Mouse (Mus musculus) layer of hippocampus, adult 8-10 months (tissue): ENCODE results near the gene Cmtm1. TPM values are rescaled to one million over a fixed set of nuclear protein-coding genes. Genes with fewer than 3 reads are reported as not detected.

ENCODE experiments used
- DNase-seq, 2 experiments: peaks; one replicate each; pipeline ENCODE4 v3.0.0; 2022; ENCODE audit warnings: low spot score in 2 of 2
- total RNA-seq, 4 experiments: library from RNA; stranded (reverse); gene quantifications; 2 replicates each; pipeline ENCODE4 v1.2.4; 2022

Cmtm1 gene
- total RNA-seq, 4 experiments from 2014 or later, result not detected

DNA sequence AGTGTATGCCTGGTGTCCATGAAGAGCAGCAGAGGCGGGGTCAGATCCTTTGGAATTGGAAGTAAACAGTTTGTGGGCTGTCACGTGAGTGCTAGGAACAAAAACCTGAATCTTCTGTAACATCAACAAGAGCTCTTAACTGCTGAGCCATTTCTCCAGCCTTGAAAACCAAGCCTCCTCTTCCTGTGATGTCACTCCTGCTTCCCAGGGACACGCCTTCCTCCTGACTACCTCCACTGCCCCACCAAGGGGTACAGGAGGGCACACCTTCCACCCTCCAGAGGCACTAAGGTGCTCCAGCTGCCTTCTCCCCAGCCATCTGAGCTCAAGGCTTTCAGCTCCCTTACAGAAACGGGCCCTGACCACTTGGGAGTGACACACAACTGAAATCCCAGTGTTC is 63.3 kb downstream of the Cmtm1 start:
- DNase-seq, result no peak

Other genes with a start within 250 kb of the Cmtm1 start
- gene Cdh5, start 208.5 kb downstream of the Cmtm1 start, total RNA-seq, result 10 to 100 TPM in 1 of 4 experiments, 1 to 10 TPM in 3; 9.3 to 10.4 (median 9.7) TPM
- 1 to 10 TPM; 5.6 to 8.5 (median 6.2) TPM for gene Bean1, start 139.7 kb downstream of the Cmtm1 start, total RNA-seq
- gene Tk2, start 61.6 kb downstream of the Cmtm1 start, total RNA-seq, result 10 to 100 TPM; 39.2 to 46.1 (median 43.9) TPM
- gene Cklf, start 59.3 kb downstream of the Cmtm1 start, total RNA-seq, result 10 to 100 TPM in 1 of 4 experiments, 1 to 10 TPM in 3; 7.5 to 12.1 (median 8.4) TPM
- not detected for gene Cmtm2a, start 17.0 kb downstream of the Cmtm1 start, total RNA-seq
- not detected for gene Gm45711, start 64 bp downstream of the Cmtm1 start, total RNA-seq
- not detected for gene Gm11020, start 11.4 kb upstream of the Cmtm1 start, total RNA-seq
- gene Cmtm2b, start 12.1 kb upstream of the Cmtm1 start, total RNA-seq, result not detected
- gene Cmtm3, start 29.3 kb upstream of the Cmtm1 start, total RNA-seq, result 10 to 100 TPM in 3 of 4 experiments, 1 to 10 TPM in 1; 7.7 to 23.1 (median 16.0) TPM
- 10 to 100 TPM; 59.8 to 75.9 (median 66.7) TPM for gene Cmtm4, start 85.7 kb upstream of the Cmtm1 start, total RNA-seq
- gene Dync1li2, start 132.9 kb upstream of the Cmtm1 start, total RNA-seq, result 100 to 1,000 TPM; 230 to 304 (median 242) TPM
- under 1 TPM; 0.65 to 0.80 (median 0.74) TPM for gene Terb1, start 199.8 kb upstream of the Cmtm1 start, total RNA-seq
- 10 to 100 TPM; 48.5 to 59.0 (median 51.3) TPM for gene Nae1, start 224.5 kb upstream of the Cmtm1 start, total RNA-seq
- gene Car7, start 224.5 kb upstream of the Cmtm1 start, total RNA-seq, result 10 to 100 TPM; 17.9 to 28.0 (median 21.8) TPM